Mouse (Mus musculus) forebrain, postnatal 0 days (tissue): ENCODE results near the gene Zfp207. TPM values are rescaled to one million over a fixed set of nuclear protein-coding genes. Genes with fewer than 3 reads are reported as not detected.

Experiments
- ATAC-seq: fragments of 200-750 bp; cut with Nextera tagmentation; 2 replicates; pipeline ENCODE4 v1.8.0; 2017; ENCODE audit warnings: mild to moderate bottlenecking, moderate library complexity
- DNase-seq: peaks from one replicate; pipeline ENCODE4 v3.0.0-alpha.2; 2015
- H3K27ac ChIP-seq: fragments of 300-500 bp; sonication (generic); 2 replicates; pipeline ENCODE4 v1.5.1; 2014; ENCODE audit warnings: low read depth, mild to moderate bottlenecking, antibody characterized with exemption, low read length, moderate library complexity, mixed read lengths
- H3K27me3 ChIP-seq: fragments of 300-500 bp; sonication (generic); 2 replicates; pipeline ENCODE4 v1.6.1; 2014; ENCODE audit warnings: mild to moderate bottlenecking, low read length, mixed read lengths; ENCODE audit not compliant: insufficient read depth
- H3K36me3 ChIP-seq: fragments of 300-500 bp; sonication (generic); 2 replicates; pipeline ENCODE4 v1.6.1; 2014; ENCODE audit warnings: mild to moderate bottlenecking, moderate library complexity; ENCODE audit not compliant: insufficient read depth
- H3K4me1 ChIP-seq: fragments of 300-500 bp; sonication (generic); 2 replicates; pipeline ENCODE4 v1.6.1; 2014; ENCODE audit warnings: antibody characterized with exemption; ENCODE audit not compliant: insufficient read depth
- H3K4me2 ChIP-seq: fragments of 300-500 bp; sonication (generic); 2 replicates; pipeline ENCODE4 v1.6.1; 2014; ENCODE audit warnings: low read depth, mild to moderate bottlenecking, moderate library complexity
- H3K4me3 ChIP-seq: fragments of 300-500 bp; sonication (generic); 2 replicates; pipeline ENCODE4 v1.5.1; 2014; ENCODE audit warnings: low read depth, low read length, mixed read lengths
- H3K9ac ChIP-seq: fragments of 300-500 bp; sonication (generic); 2 replicates; pipeline ENCODE4 v1.6.1; 2014; ENCODE audit warnings: mild to moderate bottlenecking
- H3K9me3 ChIP-seq: fragments of 300-500 bp; sonication (generic); 2 replicates; pipeline ENCODE4 v1.6.1; 2016; ENCODE audit warnings: low read length
- CTCF ChIP-seq: sonication (generic); IDR thresholded peaks from 2 replicates; pipeline ENCODE4 v1.5.1; 2016; ENCODE audit warnings: antibody characterized with exemption, control low read depth, low read depth
- WGBS: fragments of 180-500 bp; shearing (Covaris S2); extraction: QIAGEN DNeasy Blood & Tissue Kit; methylation state at CpG from one replicate; pipeline ENCODE4 v1.1.7; 2014; 5-methylcytosine and 5-hydroxymethylcytosine counted together
- polyA plus RNA-seq: library from polyadenylated mRNA; unstranded; fragments of >200 nt; fragmentation: Nextera tagmentation; extraction: Ambion mirVana; gene quantifications from 2 replicates; pipeline ENCODE4 v1.2.1, GENCODE M21; 2015
- total RNA-seq: library from RNA; depleted of rRNA; stranded (reverse); fragments of >200 nt; gene quantifications from 2 replicates; pipeline ENCODE4 v1.2.3, GENCODE M21; 2014; rRNA removed

The Zfp207 gene
- total and polyA plus RNA-seq, 2 experiments from 2014 or later: 163 to 250 TPM

DNA sequence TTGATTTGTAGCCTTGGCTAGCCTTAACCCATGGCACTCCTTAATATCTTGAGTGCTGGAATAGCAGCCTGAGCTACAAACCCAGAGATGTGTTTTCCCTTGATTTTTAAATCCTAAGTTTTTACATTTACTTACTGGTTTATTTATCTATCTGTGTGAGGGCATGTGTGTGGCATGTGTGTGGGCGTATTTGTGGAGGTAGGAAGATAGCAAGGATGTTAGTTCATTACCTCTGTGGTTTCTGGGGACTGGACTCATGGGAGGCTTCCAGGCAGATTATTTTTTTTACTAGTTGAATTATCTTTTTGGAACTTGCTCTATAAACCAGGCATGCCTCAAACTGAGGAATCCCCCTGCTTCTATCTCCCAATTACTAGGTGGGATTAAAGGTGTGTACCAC lies 70.1 kb downstream of the Zfp207 start:
- DNase-seq: no peak
- Histone ChIP-seq H3K36me3 (peaks cover 45% of the 10 kb centered on the region), H3K27ac (no peak overlapping the region), H3K4me2 (no peak overlapping the region), H3K4me1 (no peaks in the 10 kb centered on the region), H3K27me3 (no peaks in the 10 kb centered on the region), H3K9me3 (no peaks in the 10 kb centered on the region), H3K4me3 (no peak overlapping the region), H3K9ac (no peak overlapping the region)
- WGBS: 100% methylated on average over 1 of the region's 1 CpGs
- TF ChIP-seq CTCF: no peak
- no peak for ATAC-seq

Other genes with a start within 250 kb of the Zfp207 start
- 18.9 and 19.9 TPM in 2 replicates for gene Tefm, start 241.1 kb upstream of the Zfp207 start, total RNA-seq
- gene Tefm, start 241.1 kb upstream of the Zfp207 start, polyA plus RNA-seq: 23.7 and 25.6 TPM in 2 replicates
- gene Adap2, start 229.2 kb upstream of the Zfp207 start, total RNA-seq: 3.8 and 4.4 TPM in 2 replicates
- gene Adap2, start 229.2 kb upstream of the Zfp207 start, polyA plus RNA-seq: 2.2 and 3.2 TPM in 2 replicates
- 1.3 and 2.0 TPM in 2 replicates for gene Rnf135, start 199.4 kb upstream of the Zfp207 start, total RNA-seq
- gene Rnf135, start 199.4 kb upstream of the Zfp207 start, polyA plus RNA-seq: 2.2 and 3.1 TPM in 2 replicates
- 69.5 and 79.1 TPM in 2 replicates for gene Rhot1, start 174.3 kb upstream of the Zfp207 start, total RNA-seq
- gene Rhot1, start 174.3 kb upstream of the Zfp207 start, polyA plus RNA-seq: 56.0 and 61.0 TPM in 2 replicates
- 3.8 and 6.7 TPM in 2 replicates for gene Rhbdl3, start 82.4 kb upstream of the Zfp207 start, total RNA-seq
- gene Rhbdl3, start 82.4 kb upstream of the Zfp207 start, polyA plus RNA-seq: 2.5 and 2.8 TPM in 2 replicates
- gene 5730455P16Rik, start 5.2 kb upstream of the Zfp207 start, total RNA-seq: 41.8 and 43.2 TPM in 2 replicates
- 30.8 and 47.6 TPM in 2 replicates for gene 5730455P16Rik, start 5.2 kb upstream of the Zfp207 start, polyA plus RNA-seq
- 30.2 and 33.4 TPM in 2 replicates for gene Psmd11, start 45.3 kb downstream of the Zfp207 start, total RNA-seq
- 280 and 310 TPM in 2 replicates for gene Psmd11, start 45.3 kb downstream of the Zfp207 start, polyA plus RNA-seq
- gene Cdk5r1, start 93.7 kb downstream of the Zfp207 start, total RNA-seq: 392 and 416 TPM in 2 replicates
- gene Cdk5r1, start 93.7 kb downstream of the Zfp207 start, polyA plus RNA-seq: 117 and 122 TPM in 2 replicates